In genomic region chr13:54780592-54780991, GRCm38 (mm10) we compare ENCODE assay signal across 9 mouse cellular contexts. TPM values are rescaled to one million over a fixed set of nuclear protein-coding genes. Genes with fewer than 3 reads are reported as not detected.
DNase-seq lines count a peak whose midpoint lies in the region; ATAC-seq and TF ChIP-seq lines count a peak whose summit lies in the region.
"Had no signal": no experiment of that assay in that cellular context is flagged by ENCODE, and none has a peak within 500 bp of the region (broad histone marks: within the 10 kb centered on the region; RNA-seq: fewer than 3 reads in every experiment).

No protein-coding gene starts in this region.

- H3K9me3 ChIP-seq in hindbrain, embryonic 15.5 days: no peaks in the 10 kb centered on the region
- no peaks in the 10 kb centered on the region; the same call in 1 of the 2 replicates for H3K9me3 ChIP-seq in hindbrain, embryonic 10.5 days
- no peaks in the 10 kb centered on the region for H3K9me3 ChIP-seq in hindbrain, postnatal 0 days (ENCODE audit: low read length)
- H3K9me3 ChIP-seq in stomach, postnatal 0 days (ENCODE audit: control insufficient read depth, low read length): no peaks in the 10 kb centered on the region
- H3K9me3 ChIP-seq in liver, embryonic 12.5 days (replicated peaks): 0 out of 2 replicates have a peak, but pooled peaks cover 4% of the 10 kb centered on the region
- H3K9me3 ChIP-seq: embryonic facial prominence, embryonic 12.5 days had no signal

- H3K4me2 ChIP-seq in hindbrain, embryonic 15.5 days: no peak overlapping the region
- H3K4me2 ChIP-seq in hindbrain, postnatal 0 days (ENCODE audit: low read depth, low read length): no peak overlapping the region
- H3K4me2 ChIP-seq in stomach, postnatal 0 days (replicated peaks; ENCODE audit: low read depth): no peak overlapping the region
- H3K4me2 ChIP-seq in liver, embryonic 12.5 days: no peak overlapping the region
- H3K4me2 ChIP-seq: embryonic facial prominence, embryonic 12.5 days had no signal

- ATAC-seq in hindbrain, embryonic 15.5 days (ENCODE audit: low FRiP score, low read depth): peak; percentile 66; the same call in 1 of the 2 replicates
- ATAC-seq in hindbrain, postnatal 0 days: peak; percentile 56; the same call in 1 of the 2 replicates
- ATAC-seq in stomach, postnatal 0 days (ENCODE audit: low FRiP score, low TSS enrichment): no peak
- ATAC-seq in liver, embryonic 12.5 days: no peak

- no peak overlapping the region for H3K4me3 ChIP-seq in hindbrain, embryonic 15.5 days
- H3K4me3 ChIP-seq in hindbrain, embryonic 10.5 days: no peak overlapping the region
- H3K4me3 ChIP-seq in hindbrain, postnatal 0 days (ENCODE audit: low read length): no peak overlapping the region
- no peak overlapping the region for H3K4me3 ChIP-seq in stomach, postnatal 0 days (ENCODE audit: low read depth, low read length)
- H3K4me3 ChIP-seq in liver, embryonic 12.5 days: no peak overlapping the region
- H3K4me3 ChIP-seq: embryonic facial prominence, embryonic 12.5 days had no signal

- no peak for TF ChIP-seq CTCF in hindbrain, postnatal 0 days (IDR thresholded peaks at IDR 0.05; ENCODE audit: low read depth)
- no peak for TF ChIP-seq CTCF in stomach, postnatal 0 days (IDR thresholded peaks at IDR 0.05; ENCODE audit: low read depth)

- H3K27ac ChIP-seq in hindbrain, embryonic 15.5 days (replicated peaks): no peak overlapping the region; the same call in 1 of the 2 replicates
- no peak overlapping the region for H3K27ac ChIP-seq in hindbrain, embryonic 10.5 days
- H3K27ac ChIP-seq in hindbrain, postnatal 0 days: 0 out of 2 replicates have a peak overlapping the region, but pooled peaks have one; percentile 11
- no peak overlapping the region for H3K27ac ChIP-seq in stomach, postnatal 0 days (replicated peaks)
- no peak overlapping the region for H3K27ac ChIP-seq in liver, embryonic 12.5 days
- H3K27ac ChIP-seq: embryonic facial prominence, embryonic 12.5 days had no signal

- no peaks in the 10 kb centered on the region for H3K36me3 ChIP-seq in hindbrain, embryonic 15.5 days
- no peaks in the 10 kb centered on the region for H3K36me3 ChIP-seq in hindbrain, embryonic 10.5 days
- no peaks in the 10 kb centered on the region for H3K36me3 ChIP-seq in hindbrain, postnatal 0 days (ENCODE audit: insufficient read depth, low read length)
- no peaks in the 10 kb centered on the region for H3K36me3 ChIP-seq in stomach, postnatal 0 days (ENCODE audit: control insufficient read depth, insufficient read depth, low read length)
- no peaks in the 10 kb centered on the region for H3K36me3 ChIP-seq in liver, embryonic 12.5 days
- H3K36me3 ChIP-seq: embryonic facial prominence, embryonic 12.5 days had no signal

- TF ChIP-seq EP300 in stomach, postnatal 0 days (optimal IDR thresholded peaks at IDR 0.05): no peak

- H3K4me1 ChIP-seq in hindbrain, embryonic 15.5 days (replicated peaks): peaks cover 5% of the 10 kb centered on the region
- no peaks in the 10 kb centered on the region for H3K4me1 ChIP-seq in hindbrain, embryonic 10.5 days (replicated peaks)
- 0 out of 2 replicates have a peak, but pooled peaks cover 5% of the 10 kb centered on the region for H3K4me1 ChIP-seq in hindbrain, postnatal 0 days (ENCODE audit: insufficient read depth, low read length)
- no peaks in the 10 kb centered on the region for H3K4me1 ChIP-seq in stomach, postnatal 0 days (replicated peaks; ENCODE audit: control insufficient read depth, insufficient read depth)
- no peaks in the 10 kb centered on the region for H3K4me1 ChIP-seq in liver, embryonic 12.5 days
- H3K4me1 ChIP-seq: embryonic facial prominence, embryonic 12.5 days had no signal

- H3K9ac ChIP-seq in hindbrain, embryonic 15.5 days: no peak overlapping the region
- no peak overlapping the region for H3K9ac ChIP-seq in hindbrain, postnatal 0 days (replicated peaks; ENCODE audit: low read length)
- no peak overlapping the region for H3K9ac ChIP-seq in stomach, postnatal 0 days (ENCODE audit: low read length)
- H3K9ac ChIP-seq in liver, embryonic 12.5 days: no peak overlapping the region
- H3K9ac ChIP-seq: embryonic facial prominence, embryonic 12.5 days had no signal

- no peak for DNase-seq in hindbrain, embryonic 10.5 days (ENCODE audit: low spot score)
- DNase-seq in MN1 (ENCODE audit: low spot score): peak; percentile 64
- DNase-seq in adrenal gland, postnatal 36 days: peak; percentile 60
- DNase-seq in hindbrain, postnatal 0 days (ENCODE audit: low spot score): peak; percentile 76
- no peak for DNase-seq in stomach, postnatal 0 days (ENCODE audit: low spot score)

- WGBS in hindbrain, embryonic 15.5 days: 57% methylated on average over 3 of the region's 3 CpGs
- WGBS in hindbrain, embryonic 10.5 days: 85% methylated on average over 3 of the region's 3 CpGs
- WGBS in hindbrain, postnatal 0 days: 44% methylated on average over 3 of the region's 3 CpGs
- 64% methylated on average over 3 of the region's 3 CpGs for WGBS in stomach, postnatal 0 days
- WGBS in liver, embryonic 12.5 days (ENCODE audit: insufficient replicate concordance): 65% methylated on average over 3 of the region's 3 CpGs

- no peaks in the 10 kb centered on the region for H3K27me3 ChIP-seq in hindbrain, embryonic 15.5 days
- peaks cover 3% of the 10 kb centered on the region for H3K27me3 ChIP-seq in hindbrain, embryonic 10.5 days (ENCODE audit: insufficient read depth, poor library complexity, severe bottlenecking)
- H3K27me3 ChIP-seq in hindbrain, postnatal 0 days (ENCODE audit: insufficient read depth, low read length): no peaks in the 10 kb centered on the region
- H3K27me3 ChIP-seq in stomach, postnatal 0 days (ENCODE audit: control insufficient read depth, insufficient read depth, low read length): no peaks in the 10 kb centered on the region
- H3K27me3 ChIP-seq in liver, embryonic 12.5 days (replicated peaks): 0 out of 2 replicates have a peak, but pooled peaks cover 4% of the 10 kb centered on the region
- H3K27me3 ChIP-seq: embryonic facial prominence, embryonic 12.5 days had no signal

RNA-seq across cellular contexts. Expression of gene Eif4e1b, which starts 3.2 kb away (rescaled TPM):
- polyA plus RNA-seq in hindbrain, embryonic 15.5 days (2015; fragmentation: Nextera tagmentation; extraction: Ambion mirVana): not detected in 2 replicates
- not detected in 2 replicates for polyA plus RNA-seq in hindbrain, embryonic 10.5 days (2016; fragmentation: Nextera tagmentation; extraction: Ambion mirVana)
- total RNA-seq in adrenal gland, postnatal 36 days (2021): not detected
- not detected in 2 replicates for total RNA-seq in hindbrain, postnatal 0 days (2014; rRNA removed)
- not detected in 2 replicates for polyA plus RNA-seq in hindbrain, postnatal 0 days (2015; fragmentation: Nextera tagmentation; extraction: Ambion mirVana)
- not detected in 2 replicates for polyA plus RNA-seq in stomach, postnatal 0 days (2015; fragmentation: Nextera tagmentation; extraction: Ambion mirVana)
- not detected in 2 replicates for polyA plus RNA-seq in liver, embryonic 12.5 days (2016; fragmentation: Nextera tagmentation; extraction: Ambion mirVana)
- polyA plus RNA-seq: embryonic facial prominence, embryonic 12.5 days; small intestine, adult 2 months had no signal

RNA-seq across cellular contexts. Expression of gene Tspan17, which starts 8.6 kb away (rescaled TPM):
- polyA plus RNA-seq in hindbrain, embryonic 15.5 days (2015; fragmentation: Nextera tagmentation; extraction: Ambion mirVana): 95.7 and 98.3 TPM in 2 replicates
- polyA plus RNA-seq in hindbrain, embryonic 10.5 days (2016; fragmentation: Nextera tagmentation; extraction: Ambion mirVana): 12.3 and 26.5 TPM in 2 replicates
- 10 to 100 TPM; 24.0 to 33.4 TPM for total RNA-seq in adrenal gland, postnatal 36 days (2021)
- 53.2 and 60.5 TPM in 2 replicates for total RNA-seq in hindbrain, postnatal 0 days (2014; rRNA removed)
- 143 and 153 TPM in 2 replicates for polyA plus RNA-seq in hindbrain, postnatal 0 days (2015; fragmentation: Nextera tagmentation; extraction: Ambion mirVana)
- 15.4 and 16.8 TPM in 2 replicates for polyA plus RNA-seq in stomach, postnatal 0 days (2015; fragmentation: Nextera tagmentation; extraction: Ambion mirVana)
- 1.8 and 2.3 TPM in 2 replicates for polyA plus RNA-seq in liver, embryonic 12.5 days (2016; fragmentation: Nextera tagmentation; extraction: Ambion mirVana)

RNA-seq across cellular contexts. Expression of gene Sncb, which starts 14.2 kb away (rescaled TPM):
- 77.2 and 95.2 TPM in 2 replicates for polyA plus RNA-seq in hindbrain, embryonic 15.5 days (2015; fragmentation: Nextera tagmentation; extraction: Ambion mirVana)
- 2.3 and 2.4 TPM in 2 replicates for polyA plus RNA-seq in hindbrain, embryonic 10.5 days (2016; fragmentation: Nextera tagmentation; extraction: Ambion mirVana)
- total RNA-seq in adrenal gland, postnatal 36 days (2021): 1 to 10 TPM; 1.1 to 1.9 TPM
- total RNA-seq in hindbrain, postnatal 0 days (2014; rRNA removed): 96.8 and 111 TPM in 2 replicates
- polyA plus RNA-seq in hindbrain, postnatal 0 days (2015; fragmentation: Nextera tagmentation; extraction: Ambion mirVana): 202 and 222 TPM in 2 replicates
- polyA plus RNA-seq in stomach, postnatal 0 days (2015; fragmentation: Nextera tagmentation; extraction: Ambion mirVana): 0.29 and 0.61 TPM in 2 replicates
- polyA plus RNA-seq in liver, embryonic 12.5 days (2016; fragmentation: Nextera tagmentation; extraction: Ambion mirVana): not detected in 2 replicates

RNA-seq across cellular contexts. Expression of gene Gprin1, which starts 30.9 kb away (rescaled TPM):
- 24.8 and 33.9 TPM in 2 replicates for polyA plus RNA-seq in hindbrain, embryonic 15.5 days (2015; fragmentation: Nextera tagmentation; extraction: Ambion mirVana)
- polyA plus RNA-seq in hindbrain, embryonic 10.5 days (2016; fragmentation: Nextera tagmentation; extraction: Ambion mirVana): 1.2 and 2.5 TPM in 2 replicates
- total RNA-seq in adrenal gland, postnatal 36 days (2021): 1 to 10 TPM; 2.9 to 3.1 TPM
- total RNA-seq in hindbrain, postnatal 0 days (2014; rRNA removed): 146 and 153 TPM in 2 replicates
- polyA plus RNA-seq in hindbrain, postnatal 0 days (2015; fragmentation: Nextera tagmentation; extraction: Ambion mirVana): 18.3 and 19.9 TPM in 2 replicates
- 0.27 and 0.31 TPM in 2 replicates for polyA plus RNA-seq in stomach, postnatal 0 days (2015; fragmentation: Nextera tagmentation; extraction: Ambion mirVana)
- polyA plus RNA-seq in liver, embryonic 12.5 days (2016; fragmentation: Nextera tagmentation; extraction: Ambion mirVana): 0.23 and 0.35 TPM in 2 replicates

Comparison
In these comparisons a context has a peak if more than half of its experiments do, and no peak if none do; other contexts are left out.
1. DNase-seq: peak in MN1 (single experiment), adrenal gland, postnatal 36 days (2 of 2) and hindbrain, postnatal 0 days (single experiment); none in hindbrain, embryonic 10.5 days (single experiment) and stomach, postnatal 0 days (single experiment).
2. RNA of gene Sncb, which starts 14.2 kb away (polyA plus RNA-seq): 202 to 222 TPM in hindbrain, postnatal 0 days and 77.2 to 95.2 TPM in hindbrain, embryonic 15.5 days; 2.3 to 2.4 TPM in hindbrain, embryonic 10.5 days, 0.29 to 0.61 TPM in stomach, postnatal 0 days and not detected in liver, embryonic 12.5 days; every median in the first group is over 10 times any median in the second.
3. ATAC-seq: peak in hindbrain, embryonic 15.5 days (single experiment) and hindbrain, postnatal 0 days (single experiment); none in stomach, postnatal 0 days (single experiment) and liver, embryonic 12.5 days (single experiment).